Mouse (Mus musculus): ENCODE measurements at regions not wholly inside any gene's neighbourhood (a gene's known extent, or its start where the extent isn't known, plus 50 kb on each side); places are given as distances from the start of the nearest gene placed in this dataset.

DNA sequence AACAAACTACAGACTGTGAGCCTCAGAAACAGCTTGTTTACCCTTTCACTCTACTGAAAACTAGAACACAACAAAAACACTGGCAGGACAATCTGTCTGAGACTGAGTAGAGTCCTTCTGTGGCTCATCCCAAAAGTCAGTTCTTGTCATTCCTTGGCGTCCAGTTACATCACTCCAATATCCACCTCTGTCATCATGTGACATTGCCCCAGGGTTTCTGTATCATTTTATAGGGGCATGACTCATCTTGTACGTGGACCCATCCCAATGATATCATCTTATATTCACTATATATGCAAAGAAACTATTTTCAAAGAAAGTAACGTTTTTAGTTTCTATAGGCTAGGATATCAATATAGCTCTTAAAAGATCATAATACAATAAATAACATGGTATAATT lies 152.3 kb downstream of the Dkk2 start:
- no peak for DNase-seq (ENCODE audit: extremely low spot score in 1 of 2, low spot score in 1 of 2)

DNA sequence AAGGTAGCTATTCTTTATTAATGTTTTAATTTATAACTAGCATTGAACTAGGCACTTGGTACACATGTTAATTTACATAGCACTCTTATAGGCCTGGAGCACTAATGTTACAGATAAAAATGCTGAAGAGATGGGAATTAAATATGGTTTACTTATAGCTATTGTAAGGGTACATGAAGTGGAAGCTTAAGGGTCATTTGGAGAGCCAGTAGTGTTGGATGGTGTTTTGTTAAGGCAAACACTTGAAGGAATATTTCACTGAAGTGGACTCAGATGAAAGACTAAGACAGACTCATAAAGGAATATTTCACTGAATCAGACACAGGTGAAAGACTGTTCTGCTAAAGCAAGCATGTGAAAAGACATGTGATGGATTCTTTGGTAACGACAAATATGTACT lies 172.7 kb downstream of the Dkk2 start:
- no peak for DNase-seq (ENCODE audit: extremely low spot score in 1 of 2, low spot score in 1 of 2)

DNA sequence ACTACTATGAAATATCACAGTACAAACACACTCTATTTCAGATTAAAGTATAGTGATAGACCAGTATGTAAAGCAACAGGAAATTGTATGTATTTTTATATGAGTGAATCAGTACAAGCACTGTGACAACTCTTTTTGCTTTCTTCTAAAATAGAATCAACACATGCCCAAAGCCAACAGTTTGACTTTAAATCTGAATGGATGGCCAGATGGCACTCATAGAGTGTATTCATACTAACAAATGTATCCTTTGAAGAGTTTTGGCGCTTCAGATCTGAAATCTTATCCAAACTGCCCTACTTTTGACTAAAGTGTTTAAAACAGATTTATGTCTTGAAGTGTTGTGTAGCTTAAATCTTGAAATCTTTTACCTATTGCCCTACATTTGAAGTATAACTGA lies 184.5 kb downstream of the Dkk2 start:
- DNase-seq (ENCODE audit: extremely low spot score in 1 of 2, low spot score in 1 of 2): peak; percentile 7 to 55

DNA sequence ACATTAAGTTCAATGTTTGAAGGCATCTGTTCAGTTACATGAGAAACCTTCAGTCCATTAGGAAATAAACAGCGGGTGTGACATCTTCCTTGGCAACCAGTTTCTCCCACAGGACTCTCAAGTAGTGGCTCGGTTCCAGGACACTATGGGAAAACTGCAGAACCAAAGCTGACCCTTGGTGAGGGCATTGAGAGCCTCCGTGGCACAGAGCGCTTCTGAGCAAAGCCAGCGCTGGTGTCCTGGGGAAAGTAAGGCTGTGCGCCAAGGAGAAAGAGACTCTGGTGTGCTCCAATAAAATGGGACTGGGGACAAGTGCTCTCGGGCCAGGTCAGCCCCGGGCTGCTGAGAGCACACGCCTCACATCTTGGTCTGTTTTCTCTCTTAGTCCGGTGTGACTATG lies 189.7 kb downstream of the Dkk2 start:
- DNase-seq (ENCODE audit: extremely low spot score in 1 of 2, low spot score in 1 of 2): no peak

DNA sequence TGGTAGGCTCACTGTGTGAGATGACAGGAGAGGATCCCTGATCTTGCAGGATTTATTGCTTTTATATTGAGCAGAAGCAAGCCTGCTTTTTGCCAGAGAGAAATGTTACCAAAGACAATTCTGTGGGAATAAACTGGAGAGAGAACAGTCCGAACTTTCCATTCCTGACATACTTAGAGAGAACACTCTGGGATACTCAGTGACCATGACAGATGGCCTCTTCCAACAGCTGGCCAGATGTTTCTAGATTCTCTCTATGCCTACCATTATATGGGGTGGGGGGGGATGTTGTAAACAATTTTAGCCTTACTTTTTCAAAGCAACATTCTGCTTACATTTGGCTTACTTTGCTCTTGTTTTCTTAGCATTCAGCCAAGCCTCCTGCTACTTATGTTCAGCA lies 192.7 kb downstream of the Dkk2 start:
- no peak for DNase-seq (ENCODE audit: extremely low spot score in 1 of 2, low spot score in 1 of 2)

DNA sequence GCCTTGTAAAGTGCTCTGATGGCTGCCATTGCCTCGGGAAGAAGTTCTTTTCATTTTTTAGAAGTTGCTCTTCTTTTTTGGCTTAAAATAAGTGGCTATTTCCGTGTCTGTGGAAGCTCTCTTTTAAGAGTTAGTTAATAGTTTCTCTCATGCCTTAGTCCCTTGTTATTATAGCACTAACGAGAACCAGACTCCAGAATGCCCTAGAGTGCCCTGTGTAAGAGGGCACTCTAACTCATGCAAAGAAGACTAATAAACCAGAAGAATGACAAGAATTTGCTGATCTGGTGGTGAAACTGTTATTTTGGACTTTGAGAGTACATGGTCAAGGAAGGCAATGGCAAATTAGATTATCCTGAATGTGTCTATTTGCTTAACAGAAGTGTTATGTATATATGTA lies 202.6 kb downstream of the Dkk2 start:
- no peak for DNase-seq (ENCODE audit: extremely low spot score in 1 of 2, low spot score in 1 of 2)

DNA sequence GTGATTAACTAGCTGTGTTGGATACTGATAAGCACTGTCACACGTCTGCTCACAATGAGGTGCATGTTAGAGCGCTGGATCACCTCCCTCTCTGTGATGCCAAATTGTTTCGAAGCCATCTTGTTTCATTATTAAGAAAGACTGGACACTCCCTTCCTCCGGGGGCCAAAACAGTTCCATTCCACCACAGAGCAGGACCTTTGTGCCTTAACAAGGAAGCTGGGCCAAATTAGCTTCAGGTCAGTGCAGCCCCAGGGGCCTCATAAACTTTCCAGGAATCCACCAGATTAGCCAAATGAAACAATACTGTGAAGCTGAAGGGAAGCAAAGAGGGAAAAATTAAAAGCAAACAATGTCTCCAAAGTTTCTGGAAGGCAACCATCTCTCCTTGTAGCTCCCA lies 241.9 kb downstream of the Dkk2 start:
- DNase-seq (ENCODE audit: extremely low spot score in 1 of 2, low spot score in 1 of 2): no peak

DNA sequence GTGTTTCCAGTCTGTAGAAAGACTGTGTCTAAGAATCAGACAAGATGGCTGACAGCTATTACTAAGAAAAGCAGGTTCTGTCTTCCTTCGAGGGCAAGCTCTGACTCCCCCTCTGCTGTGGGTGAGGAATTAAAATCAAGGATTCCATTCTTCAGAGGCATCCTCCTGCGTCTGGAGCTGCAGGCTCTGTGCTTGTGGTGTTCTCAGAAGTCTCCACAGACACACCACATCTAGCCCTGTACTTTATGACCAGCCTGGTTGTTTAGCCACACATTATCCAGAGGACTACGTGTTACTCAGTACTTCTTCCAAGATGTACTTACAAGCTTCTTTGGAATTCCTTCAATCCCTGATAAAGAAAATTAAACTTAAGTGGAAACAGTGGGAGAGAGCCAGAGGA lies 258.5 kb downstream of the Dkk2 start:
- no peak for DNase-seq (ENCODE audit: extremely low spot score in 1 of 2, low spot score in 1 of 2)

DNA sequence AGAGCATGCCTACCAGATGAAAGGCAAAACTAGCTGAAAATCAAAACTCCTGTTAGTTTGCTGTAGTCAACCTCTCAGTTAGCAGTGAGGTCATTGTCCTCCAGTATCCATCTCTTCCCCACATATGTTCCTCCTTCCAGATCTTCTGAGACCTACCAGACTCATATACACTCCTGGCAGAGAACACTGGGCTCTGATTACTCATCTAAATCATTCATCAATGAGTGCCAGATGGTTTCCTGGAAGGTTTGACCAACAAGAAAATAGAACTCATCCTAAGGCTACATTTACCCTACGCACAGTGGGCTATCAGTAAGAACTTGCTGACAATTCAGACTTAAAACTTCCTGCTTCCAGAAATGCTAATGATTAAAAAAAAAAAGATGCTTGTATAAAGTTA lies 260.8 kb downstream of the Dkk2 start:
- DNase-seq (ENCODE audit: extremely low spot score in 1 of 2, low spot score in 1 of 2): no peak

DNA sequence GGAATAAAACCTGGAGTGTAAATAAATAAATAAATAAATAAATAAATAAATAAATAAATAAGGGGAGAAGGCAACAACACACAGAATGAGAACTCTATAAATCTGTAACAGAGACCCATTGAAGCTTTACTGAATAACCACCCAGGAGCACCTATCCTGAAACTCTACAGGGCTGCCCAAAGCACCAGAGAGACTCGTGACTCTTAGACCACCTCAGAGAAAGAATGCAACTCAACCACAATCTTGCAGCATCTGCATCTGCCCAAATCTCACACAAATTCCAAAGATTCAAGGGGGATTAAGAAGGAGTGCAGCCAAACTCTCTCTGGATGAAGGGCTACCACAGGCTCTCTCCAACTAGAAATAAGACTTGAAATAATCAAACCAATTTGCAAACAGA lies 264.5 kb downstream of the Dkk2 start:
- DNase-seq (ENCODE audit: extremely low spot score in 1 of 2, low spot score in 1 of 2): no peak

DNA sequence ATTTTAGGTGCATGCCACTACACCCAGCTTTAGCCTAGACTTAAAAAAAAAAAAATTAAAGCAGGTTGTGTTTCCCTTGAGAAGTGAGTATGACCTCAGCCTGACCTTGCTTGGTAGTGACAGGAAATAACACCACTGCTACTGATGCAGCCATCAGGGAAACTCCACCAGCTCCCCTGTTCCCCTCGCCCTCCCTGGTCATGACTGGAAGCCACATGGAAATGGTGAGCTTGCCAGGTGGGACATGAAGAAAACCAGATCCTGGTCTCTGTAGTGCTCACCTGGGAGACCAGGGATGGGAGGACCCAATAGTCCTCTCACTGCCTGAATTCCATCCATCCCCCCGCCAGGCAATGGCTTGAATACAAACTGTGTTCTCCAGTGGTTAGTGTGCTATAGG lies 268.1 kb downstream of the Dkk2 start:
- no peak for DNase-seq (ENCODE audit: extremely low spot score in 1 of 2, low spot score in 1 of 2)

DNA sequence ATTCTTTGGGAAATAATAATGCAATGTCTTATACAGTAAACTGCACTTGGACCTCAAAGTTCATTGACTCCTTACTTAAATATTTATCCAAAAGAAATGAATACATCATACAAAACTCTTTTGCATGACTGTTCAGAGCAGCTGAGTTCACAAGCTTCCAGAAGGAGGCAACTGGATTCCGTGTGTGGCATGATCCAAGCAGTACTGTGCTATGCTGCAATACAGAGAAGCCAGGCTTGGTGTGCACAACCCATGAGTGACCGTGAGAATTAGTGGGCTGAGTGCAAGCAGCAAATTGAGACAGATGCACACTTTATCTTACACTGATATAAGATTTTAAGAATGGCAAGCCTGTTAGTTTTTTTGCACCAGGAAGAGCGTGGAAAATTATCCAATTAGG lies 270.0 kb upstream of the Gimd1 start:
- no peak for DNase-seq (ENCODE audit: extremely low spot score in 1 of 2, low spot score in 1 of 2)

DNA sequence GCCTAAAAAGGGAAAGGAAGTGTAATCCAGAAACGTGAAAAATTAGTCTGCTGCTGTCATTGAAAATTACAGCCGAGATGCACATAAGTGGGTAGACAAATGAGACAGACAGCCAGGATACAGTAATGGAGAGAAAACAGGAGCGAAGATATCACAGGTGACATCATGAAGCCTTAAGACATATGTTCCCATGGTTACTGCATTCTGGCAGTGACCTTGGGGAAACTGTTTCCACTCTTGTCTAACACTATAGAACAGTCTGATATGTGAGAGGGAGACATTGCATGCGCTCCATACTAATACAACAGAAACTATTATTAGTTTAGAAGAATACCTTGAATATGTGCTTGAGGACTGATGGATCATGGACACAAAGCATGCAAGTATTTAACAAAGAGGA lies 254.0 kb upstream of the Gimd1 start:
- DNase-seq (ENCODE audit: extremely low spot score in 1 of 2, low spot score in 1 of 2): peak in 1 of 2 experiments; percentile 0

DNA sequence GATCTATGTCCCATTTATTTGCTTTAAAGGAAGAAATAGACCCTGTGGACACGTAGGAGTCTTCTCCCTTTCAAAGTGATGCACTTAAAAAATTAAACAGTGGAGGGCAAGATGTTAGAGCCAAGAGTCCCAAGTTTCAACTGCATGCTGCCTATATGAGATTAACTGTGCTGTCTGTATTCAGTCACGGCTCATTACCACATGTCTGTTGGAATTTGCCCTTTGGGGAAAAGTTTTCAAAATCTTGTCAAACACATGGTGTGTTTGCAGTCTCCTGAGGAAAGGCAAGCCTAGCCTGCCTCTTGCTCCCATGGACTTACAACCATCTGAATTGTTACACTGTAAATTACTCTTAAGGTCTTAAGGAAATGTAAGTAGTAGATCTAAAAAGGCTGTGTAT lies 211.9 kb upstream of the Gimd1 start:
- DNase-seq (ENCODE audit: extremely low spot score in 1 of 2, low spot score in 1 of 2): no peak

DNA sequence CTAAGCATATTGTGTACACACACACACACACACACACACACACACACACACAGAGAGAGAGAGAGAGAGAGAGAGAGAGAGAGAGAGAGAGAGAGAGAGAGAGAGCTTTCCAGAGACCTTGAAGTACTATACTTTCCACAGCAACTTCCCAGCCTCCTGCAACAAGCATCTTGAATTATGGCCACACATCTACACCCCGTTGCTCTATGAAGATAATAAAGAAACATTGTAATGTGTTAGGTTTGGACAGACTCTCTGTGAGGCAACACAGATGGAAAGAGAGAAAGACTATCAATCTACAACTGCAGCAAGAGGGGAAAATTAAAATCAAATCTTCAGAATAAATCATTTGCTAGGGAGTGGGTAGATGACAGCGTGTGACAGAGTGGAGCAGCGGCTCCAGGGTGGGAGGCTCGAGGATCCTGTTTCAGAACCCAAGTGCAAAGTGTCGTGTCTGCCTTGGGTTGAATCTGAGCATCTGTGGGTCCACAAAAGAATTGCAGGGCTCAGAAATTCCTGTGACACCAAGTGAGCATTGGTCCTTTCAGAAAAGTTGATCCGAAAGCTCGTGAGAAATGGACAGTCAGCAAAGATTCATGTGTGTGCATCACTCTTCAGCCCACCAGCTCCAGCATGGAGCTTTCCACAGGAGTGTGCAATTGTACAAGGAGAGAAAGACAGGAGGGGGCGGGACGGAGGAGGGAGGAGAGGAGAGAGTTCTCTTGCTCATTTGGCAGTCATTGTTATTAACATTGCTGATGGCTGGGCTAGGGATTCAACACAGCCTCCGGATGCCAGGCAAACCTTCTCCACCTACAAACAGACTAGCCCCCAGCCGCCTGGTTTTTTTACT lies 203.6 kb upstream of the Gimd1 start:
- no peak for DNase-seq (ENCODE audit: extremely low spot score in 1 of 2, low spot score in 1 of 2)

DNA sequence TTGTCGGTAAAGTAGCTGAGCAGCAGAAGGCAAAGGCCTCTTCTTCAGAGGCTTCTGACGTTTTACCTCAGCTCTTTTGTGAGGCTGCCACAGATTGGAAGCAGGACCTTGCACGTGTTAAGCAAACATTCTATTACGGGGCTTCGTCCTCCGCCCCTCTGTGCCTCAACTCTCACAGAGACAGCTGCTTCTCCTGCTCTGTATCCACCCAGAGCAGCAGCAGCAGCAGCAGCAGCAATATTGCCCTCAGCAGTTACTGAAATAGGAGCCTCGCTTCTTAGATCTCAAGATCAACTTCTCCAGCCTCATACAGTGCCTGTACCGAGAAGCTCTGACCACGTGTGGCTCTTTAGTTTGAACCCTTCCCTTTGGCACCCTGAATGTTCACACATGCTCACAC lies 202.4 kb upstream of the Gimd1 start:
- no peak for DNase-seq (ENCODE audit: extremely low spot score in 1 of 2, low spot score in 1 of 2)

DNA sequence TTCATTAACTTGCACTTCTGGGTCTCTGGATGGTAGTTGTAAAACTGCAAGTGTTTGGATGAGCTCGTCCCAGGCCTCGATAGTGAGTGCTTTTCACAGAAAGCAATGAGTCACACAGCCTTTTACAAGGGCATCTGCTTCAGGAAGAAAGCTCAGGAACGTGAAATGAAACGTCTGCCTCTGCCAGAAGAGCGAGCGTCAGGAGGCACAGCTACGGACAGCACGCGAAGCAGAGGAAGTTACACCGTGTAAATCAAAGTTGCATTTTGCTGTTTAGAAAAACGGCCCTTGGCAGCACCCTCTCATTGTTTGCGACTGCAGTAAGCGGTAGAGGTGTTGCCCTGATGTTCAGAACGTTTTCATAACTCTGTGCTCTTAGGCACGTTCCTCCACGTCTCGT lies 201.5 kb upstream of the Gimd1 start:
- DNase-seq (ENCODE audit: extremely low spot score in 1 of 2, low spot score in 1 of 2): peak in 1 of 2 experiments; percentile 9

DNA sequence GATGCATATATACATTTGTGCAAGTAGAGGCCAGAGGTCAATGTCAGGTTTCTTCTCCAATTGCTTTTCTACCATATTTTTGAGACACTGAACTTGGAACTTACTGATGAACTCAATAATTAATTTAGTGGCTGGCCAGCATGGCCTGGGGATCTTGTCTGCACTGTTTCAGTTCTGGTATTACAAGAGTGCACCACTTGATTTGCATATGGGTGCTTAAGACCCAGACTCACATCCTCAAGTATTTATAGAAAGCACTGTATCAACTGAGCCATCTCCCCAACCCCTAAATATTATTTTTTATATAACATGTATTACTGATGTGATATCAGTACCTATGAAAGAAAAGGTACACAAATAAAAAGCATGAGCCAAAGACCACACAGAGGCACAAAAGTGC lies 197.8 kb upstream of the Gimd1 start:
- DNase-seq (ENCODE audit: extremely low spot score in 1 of 2, low spot score in 1 of 2): no peak

DNA sequence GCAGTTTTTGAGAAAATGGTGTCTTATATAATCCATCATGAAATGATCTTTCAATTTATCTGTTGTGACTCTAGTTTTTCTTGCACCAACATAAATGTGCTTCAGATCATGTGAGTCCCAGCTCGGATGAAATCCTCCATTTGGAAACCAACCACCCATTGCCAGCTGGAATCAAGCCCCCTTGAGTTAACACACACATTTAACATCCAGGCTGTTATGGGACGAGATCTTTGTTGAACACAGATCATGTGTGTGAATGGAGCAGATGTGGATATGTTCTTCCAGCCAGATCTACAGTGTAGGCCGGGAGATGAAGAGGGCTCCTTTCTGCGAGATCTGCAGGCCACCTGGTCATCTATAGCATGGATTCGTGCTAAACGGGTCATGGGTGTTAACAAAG lies 188.4 kb upstream of the Gimd1 start:
- no peak for DNase-seq (ENCODE audit: extremely low spot score in 1 of 2, low spot score in 1 of 2)

DNA sequence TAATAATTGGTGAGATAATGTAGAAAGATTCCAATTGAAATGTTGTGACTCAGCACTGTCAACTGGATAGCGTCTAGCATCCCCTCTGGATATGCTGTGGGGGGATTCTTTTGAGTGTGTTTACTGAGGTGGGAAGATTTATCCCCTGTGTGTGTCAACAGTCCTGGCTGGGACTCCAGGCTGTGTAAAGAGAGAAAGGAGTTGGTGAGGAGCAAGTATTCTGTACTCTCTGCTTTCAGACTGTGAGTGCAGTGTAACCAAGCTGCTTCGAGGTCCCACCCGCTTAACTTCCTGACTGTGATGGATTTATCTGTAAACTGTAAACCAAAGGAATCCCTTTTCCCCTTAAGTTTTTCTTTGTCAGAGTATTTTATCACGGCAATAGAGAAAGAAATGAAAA lies 175.7 kb upstream of the Gimd1 start:
- DNase-seq (ENCODE audit: extremely low spot score in 1 of 2, low spot score in 1 of 2): no peak

DNA sequence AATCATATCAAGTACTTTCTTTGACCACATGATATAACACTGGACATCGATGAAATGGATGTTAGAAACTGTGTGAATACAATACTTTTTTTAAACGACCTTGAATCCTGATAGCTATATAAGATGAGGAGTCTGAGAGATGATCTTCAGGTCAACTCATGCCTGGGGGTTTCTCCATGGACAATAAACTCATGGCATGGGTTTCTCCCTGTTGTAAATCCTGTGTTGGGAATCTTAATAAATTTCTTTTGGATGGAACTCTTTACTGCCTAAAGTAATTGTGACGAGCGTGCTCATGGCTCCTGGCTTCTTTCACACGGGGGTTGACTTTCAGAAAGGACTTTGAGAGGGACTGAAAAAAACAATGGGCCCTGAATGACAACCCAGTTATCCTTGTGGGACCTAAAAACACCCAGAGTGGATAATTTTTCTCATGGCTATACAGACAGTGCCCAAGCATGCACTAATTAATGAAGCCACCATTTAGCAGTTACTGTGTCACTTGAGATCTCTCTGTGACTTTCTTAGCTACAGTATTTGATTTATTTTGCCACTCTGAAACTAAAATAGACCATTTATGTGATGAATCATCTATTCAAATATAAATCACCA lies 167.2 kb upstream of the Gimd1 start:
- DNase-seq (ENCODE audit: extremely low spot score in 1 of 2, low spot score in 1 of 2): no peak

DNA sequence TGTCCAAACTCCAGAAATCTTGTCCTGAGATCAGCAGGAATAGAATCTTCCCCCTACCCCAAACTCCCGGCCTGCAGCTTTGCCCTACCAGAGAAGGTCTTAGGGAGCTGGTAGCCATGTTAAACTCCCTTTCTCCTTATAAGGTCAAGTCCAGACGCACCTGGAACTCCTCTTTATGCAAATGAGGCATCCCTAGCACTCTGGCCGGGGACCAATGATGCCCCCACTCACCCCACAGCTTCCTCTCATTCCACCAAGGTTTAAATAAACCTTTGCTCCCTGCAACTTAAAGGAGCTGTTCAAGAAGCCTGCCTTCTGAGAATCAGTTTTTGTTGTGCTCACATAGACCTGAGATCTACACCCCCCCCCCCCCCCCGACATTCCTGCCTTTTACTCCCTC lies 158.6 kb upstream of the Gimd1 start:
- DNase-seq (ENCODE audit: extremely low spot score in 1 of 2, low spot score in 1 of 2): no peak

DNA sequence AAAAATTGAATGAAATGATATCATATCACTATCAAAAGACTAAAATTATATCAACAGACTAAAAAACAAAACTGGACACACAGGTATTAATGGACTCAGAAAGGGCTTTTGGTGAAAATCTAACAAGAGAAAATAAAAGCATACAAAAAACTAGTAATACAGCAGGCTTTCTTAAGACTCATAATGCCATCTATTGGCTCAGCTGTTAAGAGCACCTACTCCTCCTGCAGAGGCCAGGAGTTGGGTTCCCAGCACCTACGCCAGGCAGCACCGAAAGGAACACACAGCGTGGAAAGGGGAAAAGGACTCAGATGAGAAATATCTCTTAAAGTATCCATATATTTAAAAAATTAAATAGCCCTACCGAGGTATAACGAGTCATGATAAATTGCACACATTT lies 151.9 kb upstream of the Gimd1 start:
- DNase-seq (ENCODE audit: extremely low spot score in 1 of 2, low spot score in 1 of 2): peak in 1 of 2 experiments; percentile 13

All from frontal cortex, adult 2 months (tissue).